Mouse (Mus musculus): ENCODE measurements around the gene Adora2a.
"Not testable (repeated sequence)": the region's sequence is repeated elsewhere in the genome, so short reads cannot be mapped to it uniquely, and the experiment has no call there.

DNA sequence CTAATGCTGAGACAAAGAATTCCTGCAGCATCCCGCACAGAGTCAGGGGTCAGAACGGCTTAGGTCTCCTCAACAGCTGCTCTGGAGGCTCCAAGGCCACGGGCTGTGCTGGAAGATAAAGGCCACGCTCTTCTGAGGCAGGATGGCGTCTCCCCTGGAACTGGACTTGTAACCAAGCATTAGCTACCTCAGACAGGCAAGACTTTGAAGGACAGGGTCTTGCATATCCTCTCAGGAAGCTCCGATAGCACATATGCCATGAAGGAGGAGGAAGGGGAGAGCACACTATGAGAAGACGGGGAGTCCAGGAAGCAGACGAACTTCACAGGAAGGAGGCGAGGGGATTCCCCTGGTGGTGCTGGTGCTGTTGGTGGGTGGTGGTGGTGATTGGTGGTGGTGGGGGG, 37.2 kb downstream of the Adora2a start:
- TF ChIP-seq CTCF, EP300 (IDR thresholded peaks at IDR 0.05; ENCODE audit: low read depth): not testable (repeated sequence)

Data from liver, embryonic 14.5 days (tissue).